Mouse (Mus musculus) spleen, adult 2 months (tissue): ENCODE results near the gene Tmsb4x.
A peak's percentile ranks its signal among the peaks of the same experiment; 100 is the strongest.

Source experiments
- CTCF ChIP-seq: fragments of 200-500 bp; IDR thresholded peaks from 2 replicates; pipeline ENCODE4 v1.5.1; 2011; ENCODE audit warnings: mild to moderate bottlenecking, inconsistent platforms; ENCODE audit not compliant: insufficient read depth, insufficient read length, insufficient replicate concordance; ENCODE audit errors: extremely low read depth
- POLR2A ChIP-seq: fragments of 200-500 bp; IDR thresholded peaks from 2 replicates; pipeline ENCODE4 v1.6.1; 2011; ENCODE audit warnings: low read depth, low read length, inconsistent platforms

DNA sequence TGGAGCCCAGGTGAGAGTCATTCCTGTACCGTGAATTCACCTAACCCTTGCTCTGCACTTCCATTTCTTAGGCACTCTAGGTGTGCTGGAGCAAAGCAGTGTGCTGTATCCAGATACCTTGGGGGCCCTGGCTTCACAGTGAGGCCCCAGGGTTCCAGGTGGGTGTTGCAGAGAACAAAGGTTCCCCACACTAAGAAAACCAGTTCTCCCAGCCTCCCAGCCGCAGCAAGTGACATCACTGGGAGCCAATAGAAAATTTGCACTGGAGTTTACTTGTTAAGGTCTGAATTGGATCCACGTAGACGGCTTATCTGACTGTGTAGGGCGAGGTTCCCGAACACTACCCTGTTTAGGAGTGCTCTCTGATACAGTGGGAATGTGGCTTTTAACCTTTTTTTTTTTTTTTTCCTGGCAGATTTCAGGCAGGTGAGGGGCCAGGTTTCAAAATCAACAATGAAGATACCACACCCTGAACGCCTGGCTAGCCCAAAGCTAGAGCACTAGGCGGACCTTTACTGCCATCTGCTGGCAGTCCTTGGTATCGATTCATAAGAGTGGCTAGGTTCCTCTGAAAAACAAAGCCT, 24.1 kb upstream of the Tmsb4x start:
- TF ChIP-seq CTCF = peak; percentile 71; the same call in 1 of the 2 replicates
- TF ChIP-seq POLR2A = no peak
